Mouse (Mus musculus): ENCODE results near the gene Cnmd. TPM values are rescaled to one million over a fixed set of nuclear protein-coding genes. Genes with fewer than 3 reads are reported as not detected.

The Cnmd gene
- total and polyA plus RNA-seq, 3 experiments: not detected

DNA sequence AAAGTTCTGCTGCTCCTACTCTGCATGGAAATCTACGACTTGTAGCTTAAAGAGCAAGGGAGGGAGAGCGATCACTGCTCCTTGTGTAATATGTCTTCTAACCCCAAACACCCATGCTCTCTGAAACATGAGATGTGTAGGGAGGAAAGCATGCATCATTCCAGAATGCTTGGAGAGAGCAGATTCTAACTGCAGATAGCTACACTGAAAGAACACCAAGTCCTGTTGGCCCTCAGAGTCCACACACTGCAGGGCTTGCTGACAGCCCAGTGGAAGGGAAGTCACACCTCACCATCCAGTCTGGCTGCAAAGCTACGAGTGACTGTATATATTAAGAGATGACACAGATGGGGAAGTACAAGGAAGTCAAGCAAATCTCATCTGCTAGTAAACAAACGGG is 9.3 kb downstream of the Cnmd start:
- Histone ChIP-seq H3K27me3 (replicated peaks) (no peaks in the 10 kb centered on the region), H3K4me3 (replicated peaks in 1 of 3; ENCODE audit: low read depth in 2 of 3, low read length in 2 of 3, poor library complexity in 1 of 3) (no peak overlapping the region), H3K27ac (ENCODE audit: insufficient read depth, low read depth) (no peak overlapping the region), H3K4me2 (ENCODE audit: insufficient read depth, low read depth, poor library complexity, severe bottlenecking) (no peak overlapping the region), H3K9ac (ENCODE audit: insufficient read depth, low read depth) (no peak overlapping the region), H3K79me2 (replicated peaks; ENCODE audit: control insufficient read depth, extremely low read depth, insufficient read depth, poor library complexity, severe bottlenecking) (no peaks in the 10 kb centered on the region), H3K36me3 (replicated peaks in 1 of 2; ENCODE audit: control insufficient read depth in 1 of 2, insufficient read depth in 1 of 2, low read length in 1 of 2) (no peaks in the 10 kb centered on the region), H3K9me3 (replicated peaks; ENCODE audit: low read length) (no peaks in the 10 kb centered on the region), H3K4me1 (ENCODE audit: control insufficient read depth in 1 of 2, insufficient read depth in 2 of 2) (peaks cover 4 to 16% of the 10 kb centered on the region in 2 experiments)
- in situ Hi-C loops (cut with MboI; ENCODE audit: low pct_ligation_motif_present, low pct_unique_long_range_greater_than_20kb, low sequenced_read_pairs) (no loop called here), dilution Hi-C loops (cut with MboI; ENCODE audit: extremely low pct_ligation_motif_present, extremely low pct_unique_long_range_greater_than_20kb, low sequenced_read_pairs) (no loop called here)
- no peak for TF ChIP-seq EP300 (IDR thresholded peaks at IDR 0.05; ENCODE audit: low read length)
- TF ChIP-seq MYC (IDR thresholded peaks at IDR 0.05; ENCODE audit: low read depth, low read length): no peak
- no peak for TF ChIP-seq IRF4 (IDR thresholded peaks at IDR 0.05; ENCODE audit: low read depth, low read length)
- no peak for TF ChIP-seq CTCF (conservative IDR thresholded peaks at IDR 0.05 in 1 of 2, IDR thresholded peaks at IDR 0.05 in 1 of 2; ENCODE audit: low read depth in 2 of 2, low read length in 2 of 2)
- TF ChIP-seq TBP (conservative IDR thresholded peaks at IDR 0.05; ENCODE audit: low read depth, low read length): no peak
- TF ChIP-seq JUND (conservative IDR thresholded peaks at IDR 0.05; ENCODE audit: low read depth, low read length): no peak
- no peak for TF ChIP-seq JUN (IDR thresholded peaks at IDR 0.05; ENCODE audit: insufficient read depth, low read depth, low read length)
- no peak for TF ChIP-seq USF1 (IDR thresholded peaks at IDR 0.05; ENCODE audit: low read depth, low read length)
- TF ChIP-seq ZMIZ1 (IDR thresholded peaks at IDR 0.05; ENCODE audit: low read depth, low read length): no peak
- no peak for TF ChIP-seq RAD21 (IDR thresholded peaks at IDR 0.05; ENCODE audit: low read depth, low read length)
- no peak for TF ChIP-seq MAX (IDR thresholded peaks at IDR 0.05; ENCODE audit: low read length)
- peak; percentile 4 for DNase-seq (ENCODE audit: extremely low read depth)

DNA sequence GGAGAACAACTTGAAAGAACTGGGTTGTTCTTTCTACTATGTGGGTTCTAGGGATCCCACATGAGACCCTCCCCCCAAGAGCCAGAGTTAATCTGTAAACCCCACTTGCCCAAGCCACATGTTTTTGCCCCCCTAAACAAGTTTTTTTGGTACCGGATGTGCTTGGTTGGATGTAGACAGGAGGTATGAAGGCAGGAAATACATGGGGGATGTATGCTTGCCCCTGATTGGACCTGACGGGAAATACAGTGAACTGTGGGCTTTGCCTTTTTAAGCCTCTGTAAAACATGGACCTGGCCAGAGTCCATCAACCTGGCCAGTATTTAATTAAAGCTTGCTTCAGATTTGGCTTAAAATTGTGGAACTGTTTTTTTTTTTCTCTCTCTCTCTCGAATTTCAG is 12.3 kb downstream of the Cnmd start:
- in situ Hi-C loops (cut with MboI; ENCODE audit: low pct_ligation_motif_present, low pct_unique_long_range_greater_than_20kb, low sequenced_read_pairs): no loop called here

More for the DNA sequence above, 12.3 kb downstream of the Cnmd start:
- dilution Hi-C loops (cut with MboI; ENCODE audit: extremely low pct_ligation_motif_present, extremely low pct_unique_long_range_greater_than_20kb, low sequenced_read_pairs): no loop called here
- Histone ChIP-seq H3K27me3 (replicated peaks) (no peaks in the 10 kb centered on the region), H3K9ac (ENCODE audit: insufficient read depth, low read depth) (no peak overlapping the region), H3K79me2 (replicated peaks; ENCODE audit: control insufficient read depth, extremely low read depth, insufficient read depth, poor library complexity, severe bottlenecking) (no peaks in the 10 kb centered on the region), H3K9me3 (replicated peaks; ENCODE audit: low read length) (no peaks in the 10 kb centered on the region), H3K4me2 (ENCODE audit: insufficient read depth, low read depth, poor library complexity, severe bottlenecking) (no peak overlapping the region), H3K36me3 (replicated peaks in 1 of 2; ENCODE audit: control insufficient read depth in 1 of 2, insufficient read depth in 1 of 2, low read length in 1 of 2) (no peaks in the 10 kb centered on the region), H3K4me1 (ENCODE audit: control insufficient read depth in 1 of 2, insufficient read depth in 2 of 2) (peaks cover 4 to 16% of the 10 kb centered on the region in 2 experiments), H3K4me3 (replicated peaks in 1 of 3; ENCODE audit: low read depth in 2 of 3, low read length in 2 of 3, poor library complexity in 1 of 3) (no peak overlapping the region), H3K27ac (ENCODE audit: insufficient read depth, low read depth) (no peak overlapping the region)
- DNase-seq (ENCODE audit: extremely low read depth): no peak
- TF ChIP-seq MYC (IDR thresholded peaks at IDR 0.05; ENCODE audit: low read depth, low read length): no peak
- TF ChIP-seq ZKSCAN1 (IDR thresholded peaks at IDR 0.05; ENCODE audit: borderline replicate concordance, low read depth, low read length): no peak
- no peak for TF ChIP-seq NRF1 (IDR thresholded peaks at IDR 0.05; ENCODE audit: low read depth, low read length)
- no peak for TF ChIP-seq RAD21 (IDR thresholded peaks at IDR 0.05; ENCODE audit: low read depth, low read length)
- TF ChIP-seq USF1 (IDR thresholded peaks at IDR 0.05; ENCODE audit: low read depth, low read length): no peak
- no peak for TF ChIP-seq BHLHE40 (IDR thresholded peaks at IDR 0.05; ENCODE audit: low read depth, low read length)
- no peak for TF ChIP-seq ZNF384 (IDR thresholded peaks at IDR 0.05; ENCODE audit: low read depth, low read length)
- TF ChIP-seq ZMIZ1 (IDR thresholded peaks at IDR 0.05; ENCODE audit: low read depth, low read length): no peak
- no peak for TF ChIP-seq CHD2 (IDR thresholded peaks at IDR 0.05; ENCODE audit: low read length)
- no peak for TF ChIP-seq MEF2A (IDR thresholded peaks at IDR 0.05; ENCODE audit: borderline replicate concordance, low read depth, low read length)
- TF ChIP-seq TBP (conservative IDR thresholded peaks at IDR 0.05; ENCODE audit: low read depth, low read length): no peak
- no peak for TF ChIP-seq CTCF (conservative IDR thresholded peaks at IDR 0.05 in 1 of 2, IDR thresholded peaks at IDR 0.05 in 1 of 2; ENCODE audit: low read depth in 2 of 2, low read length in 2 of 2)
